Mouse (Mus musculus) monocyte, adult 2 months (primary cell): Measurements from ENCODE around the gene Ptger1.
A peak's percentile ranks its signal among the peaks of the same experiment; 100 is the strongest.

Source experiments
- DNase-seq, 2 experiments: peaks; one replicate each; pipeline ENCODE4 v3.0.0; 2022; ENCODE audit warnings: low spot score in 2 of 2, low read depth in 1 of 2

Ptger1 gene

DNA sequence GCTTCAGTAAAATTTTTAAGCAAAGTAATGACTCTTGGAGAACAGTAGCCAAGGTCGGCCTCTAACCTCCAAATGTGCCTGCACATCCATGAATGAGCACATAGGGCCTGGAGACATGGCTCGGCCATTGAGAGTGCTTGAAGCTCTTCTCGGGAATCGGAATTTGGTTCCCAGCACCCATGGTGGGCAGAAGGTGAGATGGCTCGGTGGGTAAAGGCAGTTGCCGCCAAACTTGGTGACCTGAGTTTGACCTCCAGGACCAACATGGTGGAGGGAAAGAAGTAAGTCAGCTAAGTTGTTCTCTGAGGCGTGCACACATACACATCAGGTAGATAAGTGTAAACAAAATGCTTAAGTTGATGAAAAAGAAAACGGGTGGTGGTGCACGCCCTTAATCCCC, 10.4 kb upstream of the Ptger1 start:
- no peak for DNase-seq

DNA sequence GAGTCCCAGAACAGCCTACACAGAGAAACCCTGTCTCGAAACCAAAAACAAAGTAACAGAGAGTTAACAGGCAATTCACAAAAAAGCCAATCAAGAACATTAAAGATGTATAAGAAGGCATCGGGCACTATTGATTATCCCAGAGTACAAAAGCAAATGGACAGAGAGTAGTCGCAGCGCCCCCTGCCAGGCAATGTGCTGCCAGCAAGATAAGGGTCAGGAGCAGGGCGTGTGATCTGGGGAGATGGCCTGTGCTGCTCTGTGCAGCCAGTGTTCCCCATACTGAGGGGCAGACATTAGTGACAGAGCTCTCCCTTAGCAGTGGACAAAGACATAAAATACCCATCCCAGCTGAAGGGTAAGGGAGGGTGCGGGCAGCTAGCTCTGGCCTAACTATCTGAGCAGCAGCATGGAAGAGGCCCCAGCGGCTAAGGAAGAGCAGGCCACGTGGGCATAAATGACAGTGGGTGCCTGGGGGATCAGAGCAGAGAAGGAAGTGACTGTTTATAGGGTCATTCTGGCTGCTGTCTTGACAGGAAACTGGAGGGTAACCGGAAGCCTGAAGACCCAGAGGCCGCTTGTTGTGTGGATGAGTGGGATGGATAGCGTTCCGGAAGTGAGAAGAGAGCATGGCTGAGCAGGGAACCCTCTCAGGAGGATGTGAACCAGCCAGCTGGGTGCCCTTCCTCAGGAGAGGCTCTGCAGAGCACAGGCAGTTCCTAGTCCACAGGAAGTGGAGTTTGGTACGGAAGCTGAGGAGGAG, 9.8 kb upstream of the Ptger1 start:
- DNase-seq = no peak

DNA sequence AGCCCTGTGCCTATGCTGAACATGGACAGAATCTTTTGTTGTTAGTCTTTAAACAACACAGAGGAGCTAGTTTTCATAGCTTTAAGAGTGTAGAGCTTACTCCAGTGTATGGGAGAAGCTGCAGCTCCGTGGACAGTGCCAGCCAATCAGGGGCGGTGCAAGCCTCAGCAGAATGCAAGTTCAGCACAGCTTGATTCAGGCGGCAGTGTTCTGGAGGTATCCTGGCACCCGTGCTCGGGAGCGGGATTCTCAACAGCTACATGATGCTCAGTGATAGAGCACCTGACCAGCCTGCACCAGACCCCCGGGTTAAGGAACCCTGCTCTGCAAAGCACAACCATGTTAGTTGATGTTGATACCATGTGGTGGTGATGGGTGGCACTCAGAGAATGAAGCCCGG, 5.9 kb upstream of the Ptger1 start:
- no peak for DNase-seq

DNA sequence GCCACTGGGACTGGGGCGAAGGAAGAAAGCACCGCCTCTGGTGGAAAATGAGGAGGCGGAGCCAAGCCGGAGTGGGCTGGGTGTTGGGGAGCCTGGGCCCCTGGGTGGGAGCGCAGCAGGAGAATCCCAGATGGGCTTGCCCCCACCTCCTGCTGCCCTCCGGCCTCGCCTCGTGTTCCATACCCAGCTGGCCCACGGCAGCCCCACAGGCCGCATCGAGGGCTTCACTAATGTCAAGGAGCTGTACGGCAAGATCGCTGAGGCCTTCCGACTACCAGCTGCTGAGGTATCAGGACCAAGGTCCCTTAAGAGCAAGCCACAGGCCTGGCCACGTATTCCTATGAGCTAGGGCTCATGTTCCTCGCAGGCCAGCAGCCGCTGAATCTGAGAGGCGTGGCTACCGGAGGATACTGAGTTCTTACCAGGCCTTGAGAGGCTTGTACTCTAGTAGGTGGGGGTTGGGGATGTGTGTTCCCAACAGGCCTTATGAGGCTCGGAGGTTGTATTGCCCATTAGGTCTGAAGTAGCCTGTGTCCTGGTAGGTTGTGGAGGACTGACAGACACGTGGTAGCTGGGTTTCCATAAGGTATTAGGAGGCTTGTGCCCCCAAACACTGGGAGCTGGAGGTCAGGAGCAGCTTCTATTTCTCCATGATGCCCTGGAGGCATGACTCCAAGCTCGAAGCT, 5.3 kb upstream of the Ptger1 start:
- DNase-seq = no peak

DNA sequence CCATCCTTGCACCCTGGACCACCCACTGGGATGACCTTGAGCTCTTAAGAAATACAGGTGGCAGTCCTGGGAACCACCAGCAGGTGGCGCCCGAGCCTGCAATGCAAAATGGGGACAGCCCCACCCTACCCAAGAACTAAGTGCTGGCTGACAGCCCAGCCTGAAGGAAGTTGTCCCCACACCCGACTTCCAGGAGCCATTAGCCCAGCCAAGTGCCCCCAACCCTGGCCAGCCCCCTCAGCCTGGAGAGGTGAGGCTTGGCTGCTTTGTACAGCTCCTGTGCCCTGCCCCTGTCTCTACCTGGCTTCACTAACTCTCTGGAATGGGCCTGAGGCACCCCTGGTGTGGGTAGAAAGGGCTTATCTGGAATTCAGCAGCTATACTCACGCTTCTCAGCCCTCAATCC, 4.1 kb upstream of the Ptger1 start:
- peak; percentile 62 to 88 for DNase-seq

DNA sequence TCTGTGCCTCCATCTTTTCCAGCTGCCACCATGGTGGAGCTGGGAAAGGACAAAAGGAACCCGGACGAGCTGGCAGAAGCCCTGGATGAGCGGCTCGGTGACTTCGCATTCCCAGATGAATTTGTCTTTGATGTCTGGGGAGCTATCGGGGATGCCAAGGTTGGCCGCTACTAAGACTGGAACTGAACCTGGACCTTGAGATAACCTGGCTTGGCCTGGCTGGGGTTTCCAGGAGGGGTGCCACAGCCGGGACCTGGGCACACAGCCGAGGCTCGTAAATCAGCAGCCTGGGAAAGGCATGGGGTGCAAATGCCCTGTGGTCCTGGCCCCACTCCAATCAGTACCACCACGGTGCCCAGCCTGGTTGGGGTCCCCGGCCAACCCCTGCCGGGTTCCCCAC, 2.4 kb upstream of the Ptger1 start:
- DNase-seq = no peak

DNA sequence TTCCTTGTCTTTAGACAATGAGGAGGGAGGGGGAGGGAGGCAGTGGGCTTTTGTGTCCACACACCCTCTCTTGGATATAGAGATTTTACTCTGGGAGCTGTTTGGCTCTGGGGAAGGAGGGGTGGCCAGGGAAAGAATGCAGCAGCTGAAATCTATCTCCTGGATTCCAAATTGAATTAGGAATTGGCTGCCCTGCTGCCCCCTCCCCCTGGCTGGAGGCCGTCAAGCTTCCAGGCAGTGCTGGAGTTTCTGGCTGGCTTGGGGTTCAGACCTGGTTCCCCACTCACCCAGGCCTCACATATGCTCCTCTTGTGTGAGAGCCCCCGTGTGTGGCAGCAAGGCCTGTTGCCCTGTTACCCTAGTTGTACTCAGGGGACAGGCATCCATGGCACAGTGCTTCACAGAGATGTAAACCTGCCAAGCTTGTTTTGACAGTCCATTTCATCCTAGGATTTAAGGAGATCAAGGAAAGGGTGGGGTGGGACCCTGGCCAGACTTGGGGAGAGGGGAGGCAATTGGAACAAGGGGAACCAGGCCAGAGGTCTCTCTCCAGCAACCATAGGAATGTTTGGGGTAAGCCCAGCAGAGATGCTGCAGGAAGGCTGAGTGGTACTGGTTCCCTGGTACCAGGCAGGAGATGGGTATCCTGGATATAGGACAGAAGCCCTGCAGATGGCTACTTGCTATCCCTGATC, 1.4 kb upstream of the Ptger1 start:
- DNase-seq = no peak

DNA sequence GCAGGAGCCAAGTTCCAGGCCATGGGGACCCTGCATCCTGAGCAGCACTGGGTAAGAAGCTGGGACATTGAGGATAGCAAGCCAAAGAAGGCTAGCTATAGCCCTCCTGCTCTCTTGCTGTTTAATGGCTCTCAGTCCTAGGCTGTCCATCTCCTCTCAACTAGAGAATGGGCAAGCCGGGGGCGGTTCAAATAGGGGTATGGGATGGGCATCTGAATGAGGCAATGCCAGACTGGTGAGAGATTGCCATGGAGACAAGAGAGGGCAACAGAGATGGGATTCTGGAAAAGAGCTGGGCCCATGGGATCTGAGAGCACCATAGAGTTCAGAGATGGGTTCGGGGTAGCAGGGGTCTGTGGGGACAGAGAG, 372 bp downstream of the Ptger1 start:
- no peak for DNase-seq

DNA sequence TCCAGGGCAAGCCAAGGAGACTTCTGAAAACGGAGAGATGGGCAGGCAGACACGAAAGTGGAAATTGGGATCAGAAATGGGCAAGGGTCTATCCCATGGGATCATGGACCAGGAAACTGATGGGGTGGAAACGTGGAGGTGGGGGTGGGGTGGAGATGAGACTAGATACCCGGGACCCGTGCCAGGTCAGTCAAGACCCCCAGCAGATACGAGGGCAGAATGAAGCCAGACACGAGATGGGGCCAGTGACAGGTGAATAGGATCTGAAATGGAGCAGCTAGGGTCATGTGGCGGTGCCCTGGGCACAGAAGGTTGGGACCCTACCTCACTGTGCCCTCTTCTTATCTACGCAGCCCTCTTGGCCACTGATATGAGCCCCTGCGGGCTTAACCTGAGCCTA, 1.0 kb downstream of the Ptger1 start:
- no peak for DNase-seq

DNA sequence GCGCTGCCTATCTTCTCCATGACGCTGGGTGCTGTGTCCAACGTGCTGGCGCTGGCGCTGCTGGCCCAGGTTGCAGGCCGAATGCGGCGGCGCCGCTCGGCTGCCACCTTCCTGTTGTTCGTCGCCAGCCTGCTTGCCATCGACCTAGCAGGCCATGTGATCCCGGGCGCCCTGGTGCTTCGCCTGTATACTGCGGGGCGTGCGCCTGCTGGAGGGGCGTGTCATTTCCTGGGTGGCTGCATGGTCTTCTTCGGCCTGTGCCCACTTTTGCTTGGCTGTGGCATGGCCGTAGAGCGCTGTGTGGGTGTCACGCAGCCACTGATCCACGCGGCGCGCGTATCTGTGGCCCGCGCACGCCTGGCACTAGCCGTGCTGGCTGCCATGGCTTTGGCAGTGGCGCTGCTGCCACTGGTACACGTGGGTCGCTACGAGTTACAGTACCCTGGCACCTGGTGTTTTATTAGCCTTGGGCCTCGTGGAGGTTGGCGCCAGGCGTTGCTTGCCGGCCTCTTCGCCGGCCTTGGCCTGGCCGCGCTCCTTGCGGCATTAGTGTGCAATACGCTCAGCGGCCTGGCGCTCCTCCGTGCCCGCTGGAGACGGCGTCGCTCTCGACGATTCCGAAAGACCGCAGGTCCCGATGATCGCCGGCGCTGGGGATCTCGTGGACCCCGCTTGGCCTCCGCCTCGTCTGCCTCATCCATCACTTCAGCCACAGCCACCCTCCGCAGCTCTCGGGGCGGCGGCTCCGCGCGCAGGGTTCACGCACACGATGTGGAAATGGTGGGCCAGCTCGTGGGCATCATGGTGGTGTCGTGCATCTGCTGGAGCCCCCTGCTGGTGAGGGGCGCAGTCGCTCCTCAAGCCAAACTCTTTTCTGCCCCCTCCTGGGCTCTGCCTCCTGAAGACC, 1.8 kb downstream of the Ptger1 start:
- DNase-seq = no peak

DNA sequence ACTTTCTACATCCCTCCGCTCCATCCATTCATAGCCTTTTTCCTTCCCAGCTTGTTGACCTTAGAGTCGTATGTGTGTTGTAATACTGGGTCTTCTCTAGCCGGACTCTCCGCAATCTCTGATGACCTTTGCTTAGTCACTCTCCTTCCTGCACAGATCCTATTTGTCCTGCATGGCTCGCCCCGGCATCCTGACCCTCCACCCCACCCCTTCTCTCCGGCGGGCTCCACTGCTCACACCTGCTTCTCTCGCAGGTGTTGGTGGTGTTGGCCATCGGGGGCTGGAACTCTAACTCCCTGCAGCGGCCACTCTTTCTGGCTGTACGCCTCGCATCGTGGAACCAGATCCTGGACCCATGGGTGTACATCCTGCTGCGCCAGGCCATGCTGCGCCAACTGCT, 2.5 kb downstream of the Ptger1 start:
- no peak for DNase-seq

DNA sequence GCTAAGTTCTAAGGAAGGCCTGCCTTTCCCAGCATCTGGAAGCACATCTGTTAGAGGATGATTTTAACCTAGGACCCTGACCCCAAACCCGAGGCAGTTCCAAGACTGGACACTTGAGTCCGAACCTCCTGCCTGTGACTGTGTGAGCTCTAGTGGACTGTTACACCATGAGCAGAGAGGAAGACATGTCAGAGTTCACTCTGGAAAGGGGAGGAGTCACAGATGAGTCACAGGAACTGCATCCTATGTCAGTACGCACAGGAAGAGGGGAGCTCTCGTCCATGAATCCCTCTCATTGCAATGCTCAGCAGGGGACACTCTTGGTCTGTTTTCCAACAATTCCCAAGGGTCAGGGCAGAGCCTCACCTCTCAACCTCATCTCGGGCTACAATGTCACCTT, 6.5 kb downstream of the Ptger1 start:
- DNase-seq = no peak

DNA sequence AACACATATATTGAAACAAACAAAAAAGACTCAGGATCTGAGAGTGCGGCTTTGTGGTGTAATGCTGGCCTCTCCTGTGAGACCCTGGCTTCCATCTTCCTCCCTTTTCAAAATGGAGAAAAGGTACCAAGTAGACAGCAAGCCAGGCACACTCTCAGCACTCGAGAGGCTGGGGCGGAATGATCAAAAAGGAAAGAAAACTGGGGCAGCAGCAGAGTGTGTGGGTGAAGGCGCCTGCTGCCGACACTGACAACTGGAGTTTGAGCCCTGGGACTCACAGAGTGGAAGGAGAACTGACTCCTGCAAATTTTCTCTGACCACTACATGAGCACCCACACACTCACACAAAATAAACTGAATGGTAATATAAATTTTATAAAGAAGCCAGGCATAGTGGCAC, 8.0 kb downstream of the Ptger1 start:
- no peak for DNase-seq

DNA sequence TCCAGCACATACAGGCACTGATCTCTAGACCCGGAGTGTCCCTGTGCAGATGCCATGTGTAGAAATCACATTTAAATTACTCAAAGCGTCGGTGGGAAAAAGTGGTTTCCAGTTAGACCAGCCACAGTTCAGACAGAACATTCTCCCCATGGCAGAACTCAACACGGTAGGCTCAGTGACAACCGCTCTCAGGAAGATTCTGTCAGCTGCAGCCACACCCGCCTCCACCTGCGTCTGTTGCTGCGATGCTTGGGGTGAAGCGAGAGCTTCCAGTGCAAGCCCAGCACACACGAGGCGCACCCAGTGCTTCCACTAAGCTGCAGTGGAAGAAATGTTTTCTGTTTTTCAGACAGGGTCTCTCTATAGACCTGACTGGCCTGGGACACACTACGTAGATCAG, 13.4 kb downstream of the Ptger1 start:
- no peak for DNase-seq

DNA sequence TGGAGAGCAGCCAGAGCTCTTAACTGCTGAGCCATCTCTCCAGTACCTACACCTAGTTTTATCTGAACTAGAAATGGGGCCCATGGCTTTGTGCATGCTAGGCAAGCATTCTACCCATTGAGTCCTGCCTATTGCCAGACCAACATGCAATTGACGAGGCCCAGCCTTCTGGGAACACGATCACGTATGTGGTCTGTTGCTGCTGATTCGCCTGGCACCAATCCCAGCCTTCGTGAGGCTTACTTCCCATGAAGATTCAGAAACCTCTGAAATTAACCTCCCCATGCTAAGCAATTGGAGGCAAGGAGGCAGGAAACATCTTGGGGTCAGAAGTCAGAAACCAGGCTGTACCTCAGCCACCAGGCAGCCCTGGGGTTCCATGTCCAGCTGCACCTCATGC, 14.1 kb downstream of the Ptger1 start:
- no peak for DNase-seq

DNA sequence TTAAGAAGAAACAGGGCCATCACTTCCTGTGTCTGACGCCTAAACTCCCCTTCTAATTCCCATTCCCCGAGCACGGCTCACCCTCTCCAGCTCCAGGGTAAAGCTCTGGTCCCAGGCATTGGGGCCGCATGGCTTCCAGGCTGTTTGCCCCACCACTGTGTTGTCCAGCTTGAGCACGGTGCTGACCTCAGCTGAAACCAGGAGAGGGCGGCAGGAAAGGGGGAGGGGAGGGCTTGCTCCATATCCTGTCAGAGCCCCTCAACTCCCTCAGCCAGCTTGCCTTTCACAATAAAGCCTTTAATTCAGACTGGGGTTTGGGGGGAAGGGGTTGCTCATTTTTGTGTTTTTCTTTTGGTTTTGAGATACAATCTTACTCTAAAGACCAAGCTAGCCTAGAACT, 14.6 kb downstream of the Ptger1 start:
- no peak for DNase-seq

DNA sequence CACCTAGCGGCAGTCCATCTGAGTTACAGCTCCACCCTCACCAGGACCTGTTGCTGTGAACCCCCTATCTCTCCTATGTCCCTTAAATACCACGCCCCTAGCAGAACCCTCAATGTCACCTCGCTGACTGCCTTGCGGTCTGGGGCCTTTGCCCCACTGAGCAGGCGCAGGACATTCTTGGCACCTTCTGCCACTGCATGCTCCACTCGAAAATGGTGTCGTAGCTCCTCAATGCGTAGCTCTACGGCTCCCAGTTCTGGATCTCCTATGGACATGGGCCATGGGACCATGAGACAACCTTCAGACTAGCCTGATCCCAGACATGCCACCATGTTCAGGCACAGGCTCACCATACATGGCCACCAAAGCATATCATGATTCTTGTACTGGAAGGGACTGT, 18.0 kb downstream of the Ptger1 start:
- no peak for DNase-seq

DNA sequence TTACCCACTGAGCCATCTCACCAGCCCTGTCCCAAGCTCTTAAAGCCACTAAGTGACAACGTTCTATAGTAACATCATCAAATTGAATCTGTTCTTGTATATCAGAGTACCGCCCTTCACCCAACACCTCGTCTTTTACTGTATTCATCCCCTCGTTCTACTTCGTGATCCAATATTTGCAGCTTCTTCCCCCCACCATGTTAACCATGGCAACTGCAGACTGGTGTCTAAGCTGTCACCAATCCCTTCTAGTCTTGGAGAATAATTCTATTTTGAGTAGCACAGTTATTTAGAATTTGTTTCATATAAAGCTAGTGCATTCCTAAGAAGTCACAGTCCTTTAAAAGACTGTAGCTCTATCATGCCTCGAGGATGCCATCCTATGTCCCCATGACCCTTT, 22.8 kb downstream of the Ptger1 start:
- DNase-seq = no peak

DNA sequence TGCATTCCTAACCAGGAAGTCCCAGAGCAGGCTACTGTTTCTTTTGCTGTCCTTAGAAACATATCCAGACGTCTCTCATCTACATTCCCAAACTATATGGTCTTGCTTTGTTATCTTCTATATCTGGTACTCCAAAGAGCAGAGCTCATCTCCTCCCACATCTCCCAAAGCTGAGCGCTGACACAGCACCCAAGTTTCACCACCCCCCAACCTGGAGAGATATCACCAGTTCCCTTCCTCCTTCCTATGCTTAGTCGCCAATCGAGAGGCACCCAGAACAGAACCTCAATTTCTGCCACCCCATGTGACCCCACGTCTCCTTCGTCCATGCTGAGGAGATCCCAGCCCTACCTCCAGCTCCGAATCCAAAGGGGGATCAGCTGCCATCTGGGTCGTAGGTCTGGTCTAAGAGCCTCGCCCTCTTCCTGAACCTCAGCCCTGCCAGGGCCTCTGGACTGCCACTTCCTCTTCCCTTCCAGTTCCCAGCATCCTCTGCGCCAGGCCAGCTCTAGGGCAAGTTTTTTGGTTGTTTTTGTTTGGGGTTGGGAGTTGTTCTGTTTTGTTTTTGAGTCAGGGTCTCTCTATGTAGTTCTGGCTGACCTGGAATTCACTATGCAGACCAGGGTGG, 27.2 kb downstream of the Ptger1 start:
- peak in 1 of 2 experiments; percentile 51 for DNase-seq

DNA sequence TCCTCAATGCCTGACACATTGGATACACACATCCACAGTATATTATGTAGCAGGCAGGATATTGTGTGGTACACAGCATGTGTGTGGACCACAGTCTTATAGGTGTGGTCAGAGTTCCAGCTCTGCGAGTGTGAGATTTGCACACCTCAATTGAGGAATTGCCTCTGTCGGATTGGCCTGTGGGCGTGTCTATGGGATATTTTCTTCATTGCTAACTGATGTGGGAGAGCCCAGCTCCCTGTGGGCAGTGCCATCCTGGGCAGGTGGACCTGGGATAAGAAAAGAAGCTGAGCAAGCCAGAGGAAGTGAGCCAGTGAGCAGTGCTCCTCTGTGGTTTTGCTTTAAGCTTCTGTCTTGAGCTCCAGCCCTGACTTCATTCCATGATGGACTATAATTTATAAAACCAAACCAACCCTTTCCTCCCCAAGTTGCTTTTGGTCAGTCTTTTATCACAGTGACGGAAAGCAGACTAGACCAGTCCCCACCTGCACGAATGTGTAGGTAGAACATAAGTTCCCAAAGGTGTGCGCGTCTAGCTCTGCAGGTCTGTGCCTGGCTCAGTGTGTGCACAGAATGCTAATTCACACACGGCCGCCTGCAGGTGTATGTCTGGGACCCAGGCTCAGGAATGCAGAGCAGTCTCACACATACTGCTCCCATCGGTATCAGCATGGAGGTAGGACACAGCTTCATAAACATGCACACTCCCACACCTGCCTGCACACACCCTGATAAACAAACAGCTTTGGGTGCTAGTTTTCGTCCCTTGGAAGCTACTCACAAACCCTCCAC, 28.1 kb downstream of the Ptger1 start:
- DNase-seq = no peak
